Mouse (Mus musculus): ENCODE results near the gene Pdilt.
"Not testable (repeated sequence)": the region's sequence is repeated elsewhere in the genome, so short reads cannot be mapped to it uniquely, and the experiment has no call there.

The Pdilt gene

DNA sequence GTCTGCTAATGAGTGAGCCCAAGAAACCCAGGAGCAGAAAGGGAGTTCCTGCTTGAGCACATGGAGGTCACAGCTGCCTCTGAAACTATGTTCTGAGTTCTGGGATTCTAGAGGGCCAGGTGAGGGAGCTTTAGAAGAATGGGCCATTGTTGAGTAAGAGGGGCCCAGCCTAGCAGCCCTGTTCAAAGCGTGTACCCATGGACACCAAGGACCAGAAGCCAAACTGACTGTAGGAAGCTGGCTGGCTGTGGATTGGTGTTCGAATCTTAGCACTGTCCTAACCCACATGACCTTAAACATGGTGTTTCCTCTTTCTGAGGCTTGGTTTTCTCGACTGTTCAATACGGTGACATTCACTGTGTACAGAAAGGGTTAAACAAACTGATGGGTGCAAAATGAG lies at the start of gene Pdilt:
TSS of gene Pdilt (minus strand) at position 101 of the 400 bp plus-strand sequence.
- no peak for DNase-seq (ENCODE audit: low spot score in 2 of 2)

DNA sequence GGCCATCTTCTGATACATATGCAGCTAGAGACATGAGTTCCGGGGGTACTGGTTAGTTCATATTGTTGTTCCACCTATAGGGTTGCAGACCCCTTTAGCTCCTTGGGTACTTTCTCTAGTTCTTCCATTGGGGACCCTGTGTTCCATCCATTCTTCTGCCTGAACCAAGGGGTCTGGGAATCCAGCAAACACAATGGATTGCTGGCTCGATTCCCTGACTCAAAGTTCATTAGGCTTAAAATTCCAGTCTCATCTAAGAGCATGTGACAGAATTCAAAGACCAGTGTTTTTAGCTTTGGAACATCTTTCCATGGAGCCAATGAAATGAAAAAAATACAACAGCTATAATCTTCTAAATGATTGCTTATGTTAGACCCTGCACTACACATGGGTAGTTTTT lies 39.2 kb upstream of the Pdilt start:
- DNase-seq (ENCODE audit: low spot score in 2 of 2), result not testable (repeated sequence)

DNA sequence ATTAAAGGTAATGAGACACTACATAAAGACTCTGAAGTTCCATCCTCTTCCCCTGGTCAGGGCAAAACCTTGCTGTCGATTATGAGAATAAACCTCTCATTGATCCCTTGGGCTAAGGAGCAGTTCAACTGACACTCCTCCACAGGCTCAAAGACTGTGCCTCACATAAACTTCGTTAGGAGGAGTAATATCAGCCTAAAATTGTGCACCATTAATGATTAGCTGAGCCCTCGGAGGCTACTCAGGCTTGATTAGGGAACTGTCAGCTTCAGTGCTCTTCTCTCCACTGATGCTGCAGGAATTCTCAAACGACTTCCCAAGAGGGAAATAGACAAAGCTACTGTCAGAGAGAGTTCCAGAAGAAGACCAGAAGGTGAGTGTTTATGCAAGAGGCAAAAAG lies 38.2 kb upstream of the Pdilt start:
- DNase-seq (ENCODE audit: low spot score in 2 of 2), result no peak

DNA sequence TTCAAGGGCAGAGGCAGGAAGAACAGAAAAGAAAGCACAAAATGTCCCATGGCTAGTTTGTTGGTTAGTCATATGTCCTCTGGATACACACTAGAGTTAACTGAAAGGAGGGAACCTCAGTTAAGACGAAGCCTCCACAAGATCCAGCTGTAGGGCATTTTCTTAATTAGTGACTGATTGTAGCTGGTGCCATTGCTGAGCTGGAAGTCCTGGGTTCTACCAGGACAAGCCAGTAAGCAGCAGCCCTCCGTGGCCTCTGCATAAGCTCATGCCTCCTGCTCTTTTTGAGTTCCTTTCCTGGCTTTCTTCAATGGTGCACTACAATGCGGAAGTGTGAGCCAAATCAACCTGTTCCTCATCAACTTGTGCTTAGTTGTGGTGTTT lies 37.2 kb upstream of the Pdilt start:
- no peak for DNase-seq (ENCODE audit: low spot score in 2 of 2)

DNA sequence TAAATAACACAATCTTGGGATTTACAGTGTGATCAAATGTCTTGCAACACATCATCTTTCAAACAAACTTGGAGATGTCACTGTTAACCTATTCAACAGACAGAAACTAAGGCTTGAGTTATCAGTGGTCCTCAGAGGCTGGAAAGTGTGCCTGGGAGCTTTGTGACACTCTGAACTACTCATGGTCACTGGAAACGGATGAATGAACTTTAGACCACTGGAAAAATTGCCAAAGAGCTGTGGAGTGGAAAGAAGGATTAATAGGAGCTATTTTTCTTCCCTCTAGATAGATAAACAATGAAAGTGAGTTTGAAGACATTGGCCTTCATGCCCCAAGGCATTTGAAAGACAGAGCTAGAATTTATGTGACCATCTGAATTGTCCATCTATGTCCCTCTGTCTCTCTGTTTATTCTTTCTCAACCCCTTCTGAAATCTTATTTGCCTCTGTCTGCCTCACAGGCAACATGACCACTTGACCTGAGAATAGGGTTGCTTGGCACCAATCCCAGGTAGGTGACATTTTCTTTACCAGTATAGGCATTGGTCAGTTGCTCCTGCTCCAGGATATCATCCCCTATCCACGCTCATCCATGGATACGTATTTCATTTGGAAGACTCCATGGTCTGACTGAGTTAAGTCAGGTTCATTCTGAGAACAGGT lies 36.6 kb upstream of the Pdilt start:
- no peak for DNase-seq (ENCODE audit: low spot score in 2 of 2)

DNA sequence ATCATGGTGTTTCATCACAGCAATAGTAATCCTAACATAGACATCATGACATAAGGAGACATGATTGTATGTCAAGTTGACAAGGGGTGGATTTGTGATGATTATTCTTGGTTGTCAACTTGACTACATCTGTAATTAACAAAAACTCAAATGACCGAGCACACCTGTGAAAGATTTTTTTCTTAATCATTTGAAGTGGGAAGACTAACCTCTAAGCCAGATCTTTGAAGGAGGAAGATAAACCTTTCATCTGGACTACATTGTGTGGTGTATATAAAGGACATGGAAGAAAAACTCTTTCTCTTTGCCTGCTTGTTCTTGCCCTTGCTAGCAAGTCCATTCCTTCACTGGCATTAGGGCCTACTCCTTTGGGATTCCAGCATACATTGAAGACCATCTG lies 30.8 kb upstream of the Pdilt start, which contains the start of gene Acsm2:
TSS of gene Acsm2 (plus strand) at position 301 of the 400 bp plus-strand sequence.
- no peak for DNase-seq (ENCODE audit: low spot score in 2 of 2)

DNA sequence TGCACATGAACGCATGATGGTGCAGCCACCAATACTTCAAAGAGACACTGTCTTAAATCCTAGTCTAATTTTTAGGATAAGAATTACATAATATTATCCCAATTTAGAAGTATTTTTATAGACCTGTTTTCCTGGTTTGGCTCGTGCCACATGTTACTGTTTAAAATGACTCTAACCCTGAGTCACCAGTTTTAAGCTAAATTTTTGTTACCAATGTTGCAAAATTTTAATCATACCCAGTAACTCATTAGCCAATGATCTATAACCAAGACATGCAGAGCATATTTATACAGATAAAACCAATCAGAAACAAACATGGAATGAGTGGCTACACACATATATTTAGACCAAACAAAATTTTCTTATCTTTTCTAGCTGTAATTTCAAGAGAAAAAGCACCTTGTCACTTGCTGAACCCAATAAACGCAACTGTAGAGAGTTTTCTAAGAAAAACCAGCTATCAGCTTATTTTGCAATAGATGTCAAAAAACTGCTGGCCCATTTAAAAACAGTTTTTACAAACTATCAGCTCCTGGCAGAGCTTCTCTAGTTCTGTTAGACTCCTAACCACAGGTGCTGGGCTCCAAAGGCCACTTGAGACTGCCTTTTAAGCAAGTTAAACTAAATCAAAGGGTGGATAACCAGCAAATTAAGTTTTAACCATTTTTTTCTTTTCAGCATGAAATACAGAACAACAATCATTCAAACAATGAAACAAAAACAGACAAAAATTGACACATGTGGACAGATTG lies 27.4 kb upstream of the Pdilt start:
- no peak for DNase-seq (ENCODE audit: low spot score in 2 of 2)

DNA sequence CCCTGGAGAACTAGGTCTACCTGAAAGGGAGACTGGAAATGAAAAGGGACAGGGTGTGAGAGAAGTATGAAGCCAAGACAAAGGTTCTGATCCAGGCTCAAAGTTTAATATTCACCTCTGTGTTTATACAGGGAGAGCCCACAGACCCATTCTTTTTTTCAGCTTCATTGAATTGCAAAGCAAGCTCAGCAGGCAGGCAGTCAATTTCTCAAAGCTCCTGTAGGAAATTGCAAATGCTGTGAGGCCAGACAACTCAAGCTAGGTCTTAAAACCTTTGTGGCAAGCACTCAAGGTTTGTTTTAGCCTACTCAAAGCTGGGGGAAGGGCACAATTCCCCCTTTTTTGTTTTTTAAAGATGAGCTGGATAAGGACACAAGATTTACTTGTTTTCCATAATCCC lies 22.3 kb upstream of the Pdilt start:
- DNase-seq (ENCODE audit: low spot score in 2 of 2), result no peak

DNA sequence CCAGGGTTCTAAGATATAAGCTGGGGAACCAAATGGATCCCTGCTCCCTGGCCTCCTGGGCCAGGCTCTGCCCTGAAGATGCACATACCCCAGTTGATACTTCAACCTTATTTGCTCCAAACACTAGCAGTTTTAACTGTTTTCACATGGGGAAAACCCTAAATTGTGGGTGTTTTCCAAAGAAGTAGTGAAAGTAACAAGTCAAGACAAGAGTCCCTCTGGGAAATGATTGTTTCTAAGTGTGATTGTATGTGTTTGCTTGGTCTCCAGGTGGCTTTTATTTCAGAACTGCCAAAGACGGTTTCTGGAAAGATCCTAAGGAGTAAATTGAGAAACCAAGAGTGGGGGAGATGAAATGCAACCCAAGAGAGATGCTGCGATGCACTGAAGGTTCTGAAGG lies 19.2 kb upstream of the Pdilt start:
- DNase-seq (ENCODE audit: low spot score in 2 of 2), result no peak

DNA sequence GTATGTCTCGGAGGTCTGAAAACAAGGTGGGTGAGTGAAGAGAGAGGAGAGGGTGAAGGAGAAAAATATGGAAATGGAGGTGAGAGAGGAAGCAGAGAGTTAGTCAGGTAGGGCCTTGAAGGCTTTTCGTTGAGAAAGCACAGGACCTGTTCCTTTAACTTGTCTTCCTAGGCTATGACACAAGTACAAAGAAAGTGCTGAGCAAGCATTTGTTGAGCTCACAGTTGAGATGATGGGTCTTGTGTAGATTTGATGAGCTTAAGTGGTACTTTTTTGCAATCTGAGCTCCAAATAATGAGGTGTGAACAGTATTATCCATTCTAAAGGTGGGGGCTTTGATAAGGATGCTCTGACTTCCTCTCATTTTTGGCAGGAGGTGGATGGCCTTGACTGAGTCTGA lies 11.1 kb upstream of the Pdilt start:
- DNase-seq (ENCODE audit: low spot score in 2 of 2), result no peak

DNA sequence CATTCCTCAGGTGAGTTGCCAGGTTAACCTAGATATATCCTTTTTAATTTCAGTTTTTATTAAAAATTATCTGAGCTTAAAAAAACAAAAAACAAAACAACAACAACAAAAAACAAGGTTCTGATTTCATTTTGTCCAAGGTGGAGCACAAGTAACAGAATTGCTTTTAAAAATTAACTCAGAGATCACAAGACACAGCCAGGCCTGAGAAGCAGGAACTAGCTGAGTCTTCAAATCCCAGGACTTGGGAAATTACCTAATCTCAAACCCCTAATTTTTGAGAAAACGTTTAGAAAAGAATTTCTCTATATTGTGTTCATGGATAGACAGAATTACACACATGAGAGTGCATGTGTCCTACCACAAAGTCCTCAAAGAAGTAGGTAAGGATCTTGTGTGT lies 9.6 kb upstream of the Pdilt start:
- DNase-seq (ENCODE audit: low spot score in 2 of 2), result no peak

DNA sequence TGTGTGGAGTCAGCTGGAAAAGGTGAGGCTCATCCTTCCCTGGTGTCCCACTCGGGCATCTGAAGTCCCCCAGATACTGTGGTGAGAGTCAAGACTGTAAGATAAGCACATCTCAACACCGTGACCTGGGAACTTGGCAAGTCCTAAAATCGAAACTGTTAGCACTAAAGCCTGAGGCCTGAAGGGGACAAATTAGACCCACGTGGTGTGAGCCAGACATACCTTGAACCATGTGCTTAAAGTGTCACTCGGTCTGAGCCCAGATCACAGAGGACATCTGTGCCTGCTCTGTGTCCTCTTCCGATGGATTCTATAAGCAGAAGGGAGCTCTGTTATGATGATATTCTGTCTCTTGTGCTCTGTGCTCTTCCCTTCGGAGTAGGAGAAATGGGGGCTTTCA lies 5.3 kb upstream of the Pdilt start:
- no peak for DNase-seq (ENCODE audit: low spot score in 2 of 2)

DNA sequence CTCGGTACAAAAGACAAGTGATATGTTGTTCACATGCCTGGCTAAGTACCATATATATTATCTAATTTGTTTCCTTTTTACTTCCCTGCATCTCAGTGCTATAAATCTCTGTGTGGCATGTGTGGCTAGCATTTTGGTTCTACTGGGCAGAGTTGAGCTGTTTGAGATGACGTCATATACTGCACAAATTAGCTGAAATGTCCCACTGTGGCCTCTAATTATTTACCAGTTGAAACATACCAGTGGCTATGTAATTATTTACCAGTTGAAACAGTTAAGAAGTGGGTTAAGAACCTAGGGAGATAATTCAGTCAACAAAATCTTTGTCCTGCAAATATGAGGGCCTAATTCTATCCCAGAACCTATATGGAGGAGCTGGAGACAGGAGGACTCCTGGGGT lies 4.3 kb upstream of the Pdilt start:
- no peak for DNase-seq (ENCODE audit: low spot score in 2 of 2)

DNA sequence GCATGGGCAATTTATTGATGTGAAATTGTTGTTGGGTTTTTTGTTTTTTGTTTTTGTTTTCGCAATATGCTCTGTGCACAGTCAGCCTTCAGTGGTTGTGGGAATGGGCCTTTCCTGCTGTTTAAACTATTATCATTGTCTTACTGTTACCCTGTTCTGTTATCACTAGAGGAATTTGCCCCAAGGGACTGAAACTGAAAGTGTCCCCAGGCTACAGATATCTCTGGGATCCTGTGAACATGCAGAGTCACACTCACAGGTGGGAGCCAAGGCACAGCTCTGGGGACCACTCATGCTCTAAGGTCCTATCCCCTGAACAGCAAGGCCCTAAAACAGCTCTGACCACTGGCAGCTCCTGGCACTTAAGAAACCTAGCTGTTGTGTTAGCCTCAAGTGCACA lies 3.8 kb upstream of the Pdilt start:
- no peak for DNase-seq (ENCODE audit: low spot score in 2 of 2)

DNA sequence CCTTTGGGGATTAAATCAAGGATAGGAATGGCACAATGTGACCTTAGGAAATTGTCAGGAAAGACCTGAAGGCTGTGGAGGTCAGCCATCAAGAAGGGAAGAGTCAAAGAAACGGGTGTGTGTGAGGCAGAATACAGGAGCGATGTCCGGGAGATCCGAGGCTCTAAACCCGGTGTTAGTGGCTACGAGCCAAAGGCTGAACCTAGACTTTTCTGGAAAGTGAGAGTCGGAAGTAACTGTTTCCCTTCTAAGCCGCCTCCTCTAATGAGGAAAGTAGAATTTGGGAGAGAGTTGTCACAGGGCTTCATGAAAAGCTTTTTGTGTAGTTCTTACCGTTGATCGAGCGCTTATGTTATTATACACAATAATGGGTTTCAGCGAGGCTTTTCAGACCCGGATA lies 3.2 kb upstream of the Pdilt start:
- DNase-seq (ENCODE audit: low spot score in 2 of 2), result no peak

DNA sequence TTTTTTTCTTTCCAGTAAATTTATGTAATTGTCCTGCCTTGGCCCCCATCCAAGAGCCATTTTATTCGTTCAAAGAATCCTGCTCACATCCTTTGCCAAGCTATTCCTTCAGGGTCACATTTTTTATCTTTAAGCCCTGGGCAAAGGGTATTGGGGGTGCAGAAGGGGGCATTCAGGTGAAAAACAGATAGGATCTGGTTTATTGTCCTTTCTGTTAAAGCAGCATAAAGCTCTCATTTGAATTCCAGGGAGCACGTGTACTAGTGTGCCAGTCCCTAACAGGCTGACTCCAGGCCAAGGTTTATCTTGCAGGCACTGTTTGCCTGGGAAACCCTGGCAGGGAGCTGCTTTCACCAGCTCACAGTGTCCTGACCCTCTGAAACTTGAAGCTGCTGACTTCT lies 2.6 kb upstream of the Pdilt start:
- DNase-seq (ENCODE audit: low spot score in 2 of 2), result no peak

DNA sequence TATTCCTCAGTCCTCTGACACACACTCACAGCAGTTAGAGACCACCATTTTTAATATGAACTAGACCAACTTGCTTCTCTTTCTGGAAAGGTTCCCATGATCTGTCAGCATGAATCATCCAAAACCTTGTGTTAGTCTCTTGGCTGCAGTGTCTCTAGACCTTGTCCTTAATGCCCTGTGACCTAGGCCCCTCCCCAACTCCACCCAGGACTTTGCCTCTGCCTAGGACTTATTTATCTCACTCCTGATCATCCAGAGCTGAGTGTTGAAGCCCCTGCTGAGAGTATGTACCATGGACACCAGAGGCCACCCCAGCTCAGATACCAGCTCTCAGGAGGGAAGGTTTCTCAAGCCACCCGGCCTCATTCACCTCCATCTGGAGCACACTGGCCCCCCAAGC lies 904 bp downstream of the Pdilt start:
- DNase-seq (ENCODE audit: low spot score in 2 of 2), result no peak

DNA sequence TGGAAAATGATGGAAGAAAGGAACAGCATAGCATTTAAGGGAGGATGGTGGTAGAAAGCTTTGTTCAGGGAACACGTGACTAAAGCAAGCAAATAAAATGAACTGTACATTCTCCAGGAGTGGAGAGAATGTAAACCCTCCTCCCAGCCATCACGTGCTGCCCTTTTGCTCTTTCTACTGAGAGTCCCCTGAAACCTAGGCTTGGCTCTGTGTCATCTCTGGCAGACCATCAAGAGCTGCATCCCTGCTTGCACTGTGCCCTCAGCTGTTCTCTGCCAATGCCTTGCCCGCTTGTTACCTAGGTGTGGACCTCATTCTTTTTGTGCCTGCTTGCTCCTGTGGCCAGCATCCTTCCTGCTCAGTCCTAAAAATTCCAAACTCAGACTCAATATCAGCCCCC lies 1.5 kb downstream of the Pdilt start:
- no peak for DNase-seq (ENCODE audit: low spot score in 2 of 2)

DNA sequence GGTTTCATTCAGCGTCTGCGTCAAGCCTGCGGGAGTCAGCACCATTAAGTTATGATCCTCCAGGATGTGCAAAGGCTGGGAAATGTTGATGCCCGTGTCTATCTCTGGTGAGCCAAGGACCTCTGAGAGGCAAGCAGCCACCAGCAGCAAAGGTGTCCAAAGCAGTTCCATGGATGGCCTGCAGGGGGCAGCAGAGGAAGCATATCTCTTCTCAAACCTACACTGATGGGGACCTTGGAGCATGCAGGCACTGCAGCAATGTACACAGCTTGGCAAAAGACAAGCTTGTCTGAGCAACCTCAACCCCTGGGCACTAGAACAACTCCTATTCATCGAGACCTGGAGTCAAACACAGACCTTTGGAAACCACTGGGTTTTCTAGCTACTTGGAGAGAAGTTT lies 3.6 kb downstream of the Pdilt start:
- peak; percentile 74 to 77 for DNase-seq (ENCODE audit: low spot score in 2 of 2)

DNA sequence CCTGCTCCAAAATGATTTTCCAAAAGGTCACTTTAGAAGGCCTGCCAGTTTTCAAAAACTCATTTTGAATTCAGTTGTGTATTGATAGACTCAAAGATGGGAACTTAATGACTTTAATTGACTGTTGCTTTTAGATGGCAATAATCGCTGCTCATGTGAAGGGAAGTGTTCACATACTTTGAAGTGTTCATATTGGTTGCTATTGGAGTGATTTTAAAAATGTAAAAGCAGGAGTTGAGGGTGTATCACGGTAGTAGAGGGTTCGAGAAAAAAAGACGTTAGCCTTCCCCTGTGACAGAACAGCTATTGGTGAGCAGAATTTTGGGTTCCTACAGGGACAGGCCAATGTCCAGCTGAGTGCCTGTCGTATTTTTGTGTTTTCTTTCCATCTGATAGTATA lies 4.1 kb downstream of the Pdilt start, which contains the start of gene Acsm5:
TSS of gene Acsm5 (plus strand) at position 301 of the 400 bp plus-strand sequence.
- DNase-seq (ENCODE audit: low spot score in 2 of 2), result no peak

DNA sequence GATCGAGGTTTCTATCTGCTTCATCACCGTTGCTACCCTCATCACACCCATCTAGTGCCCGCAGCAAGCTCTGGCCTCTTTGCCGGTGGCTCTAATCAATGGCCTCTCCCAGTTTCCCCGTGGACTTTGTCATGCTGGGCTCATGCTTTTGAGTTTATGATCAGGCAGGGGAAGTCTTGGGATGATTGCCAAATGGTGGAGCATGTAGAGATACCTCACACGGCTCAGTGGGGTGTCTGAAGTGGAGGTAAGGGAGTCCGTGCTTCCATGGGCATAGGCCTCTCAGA lies 7.1 kb downstream of the Pdilt start:
- DNase-seq (ENCODE audit: low spot score in 2 of 2), result no peak

DNA sequence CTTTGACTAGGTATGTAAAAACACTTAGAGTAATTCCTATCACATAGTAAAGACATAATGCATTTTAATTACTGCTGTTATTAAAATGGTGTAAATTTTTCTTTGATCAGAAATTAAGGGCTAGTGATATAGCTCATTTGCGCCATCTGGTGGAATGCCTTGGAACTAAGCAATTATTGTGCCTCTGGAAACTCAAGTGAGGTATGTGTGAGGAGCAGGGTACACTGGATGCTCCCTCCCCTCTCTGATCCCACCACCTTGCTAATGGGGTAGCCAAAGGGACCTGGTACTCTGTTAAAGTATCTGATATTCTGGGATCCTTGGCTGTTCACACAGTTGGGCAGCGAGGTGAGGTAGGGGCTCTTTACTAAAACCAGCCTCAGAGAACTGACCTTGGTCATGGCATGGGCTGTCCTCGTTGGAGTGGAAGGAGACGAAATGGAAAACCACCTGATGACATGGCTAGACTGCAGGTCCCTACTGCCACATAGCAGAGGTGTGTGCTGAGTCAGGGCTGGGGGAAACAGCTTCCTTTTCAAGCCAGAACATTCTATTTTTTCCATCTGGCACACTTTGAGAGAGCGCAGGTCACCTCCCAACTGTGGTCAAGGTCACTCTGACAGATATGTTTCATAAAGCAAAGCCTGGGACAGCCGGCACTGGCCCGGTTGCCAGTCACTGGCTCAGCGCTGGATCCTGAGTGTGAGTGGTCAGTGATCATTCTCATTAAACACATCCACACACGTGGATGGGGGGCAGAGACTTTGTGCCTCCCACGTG lies 7.6 kb downstream of the Pdilt start:
- peak; percentile 31 to 55 for DNase-seq (ENCODE audit: low spot score in 2 of 2)

DNA sequence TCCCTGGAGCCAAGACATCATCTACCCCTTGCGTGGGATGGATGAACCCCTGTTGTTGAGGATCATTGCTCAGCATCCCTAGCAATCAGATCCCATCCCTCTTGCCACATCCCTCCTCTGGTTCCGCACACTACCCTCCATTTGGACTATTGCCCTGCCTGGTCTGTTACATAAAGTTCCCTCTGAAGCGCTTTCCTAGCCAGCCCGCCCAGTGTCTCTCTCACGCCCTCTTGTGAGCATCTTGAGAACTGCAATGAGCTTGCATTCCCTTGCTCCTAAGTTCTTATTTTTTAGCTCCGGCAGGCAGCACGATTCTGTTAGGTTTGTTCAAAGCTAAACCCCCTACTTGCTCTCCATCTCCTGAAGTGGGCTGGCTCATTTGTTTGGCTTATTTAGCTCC lies 10.2 kb downstream of the Pdilt start:
- DNase-seq (ENCODE audit: low spot score in 2 of 2), result peak; percentile 31 to 49

Data from cerebellum, postnatal 4 days (tissue).